Mouse (Mus musculus) CH12.LX (cell line): Measurements from ENCODE around the gene Gm10203. TPM values are rescaled to one million over a fixed set of nuclear protein-coding genes. Genes with fewer than 3 reads are reported as not detected.

Source experiments
- DNase-seq: peaks from one replicate; pipeline ENCODE4 v3.0.0-alpha.2; 2013; ENCODE audit errors: extremely low read depth
- H3K27ac ChIP-seq: 2 replicates; pipeline ENCODE4 v1.5.1; 2012; ENCODE audit warnings: low read depth, mild to moderate bottlenecking, control low read depth, moderate library complexity; ENCODE audit not compliant: insufficient read depth
- H3K27me3 ChIP-seq: replicated peaks from 2 replicates; pipeline ENCODE3; 2012; ENCODE audit warnings: inconsistent platforms
- H3K36me3 ChIP-seq, 2 experiments: replicated peaks in 1 of 2; 2 replicates each; pipeline versions ENCODE3 to v1.6.1; 2012; ENCODE audit warnings: inconsistent platforms in 1 of 2, low read length in 1 of 2, mild to moderate bottlenecking in 1 of 2, mixed read lengths in 1 of 2, moderate library complexity in 1 of 2; ENCODE audit not compliant: control insufficient read depth in 1 of 2, insufficient read depth in 1 of 2
- H3K4me1 ChIP-seq, 2 experiments: 2 replicates each; pipeline ENCODE4 v1.6.1; 2012; ENCODE audit warnings: inconsistent platforms in 1 of 2, moderate library complexity in 1 of 2; ENCODE audit not compliant: insufficient read depth in 2 of 2, control insufficient read depth in 1 of 2
- H3K4me2 ChIP-seq: 2 replicates; pipeline ENCODE4 v1.6.1; 2012; ENCODE audit warnings: low read depth, mild to moderate bottlenecking, control low read depth; ENCODE audit not compliant: poor library complexity, insufficient read depth, severe bottlenecking
- H3K4me3 ChIP-seq, 3 experiments: fragments of 150-350 bp in 1 of 3; sonication (generic) in 1 of 3; replicated peaks in 1 of 3; 2 replicates each; pipeline versions ENCODE3 to v1.5.1; 2011 to 2012; ENCODE audit warnings: low read depth in 2 of 3, low read length in 2 of 3, mild to moderate bottlenecking in 2 of 3, moderate library complexity in 2 of 3, control low read depth in 1 of 3, improper control_type of control experiment in 1 of 3, inconsistent platforms in 1 of 3, mixed read lengths in 1 of 3; ENCODE audit not compliant: poor library complexity in 1 of 3
- H3K79me2 ChIP-seq: replicated peaks from 2 replicates; pipeline ENCODE4 v1.6.1; 2012; ENCODE audit warnings: mild to moderate bottlenecking, moderate library complexity; ENCODE audit not compliant: control insufficient read depth, poor library complexity, insufficient read depth, severe bottlenecking; ENCODE audit errors: extremely low read depth
- H3K9ac ChIP-seq: 2 replicates; pipeline ENCODE4 v1.6.1; 2012; ENCODE audit warnings: low read depth, mild to moderate bottlenecking, control low read depth, moderate library complexity; ENCODE audit not compliant: insufficient read depth
- H3K9me3 ChIP-seq: replicated peaks from 2 replicates; pipeline ENCODE3; 2012; ENCODE audit warnings: low read length, inconsistent platforms, mixed read lengths
- BHLHE40 ChIP-seq: IDR thresholded peaks from 2 replicates; pipeline ENCODE4 v1.6.1; 2011; ENCODE audit warnings: mild to moderate bottlenecking, low read depth, low read length, improper control_type of control experiment
- CHD1 ChIP-seq: IDR thresholded peaks from 2 replicates; pipeline ENCODE4 v1.6.1; 2012; ENCODE audit warnings: low read depth, low read length, improper control_type of control experiment, inconsistent platforms
- CHD2 ChIP-seq: IDR thresholded peaks from 2 replicates; pipeline ENCODE4 v1.6.1; 2011; ENCODE audit warnings: low read length, improper control_type of control experiment
- E2F4 ChIP-seq: IDR thresholded peaks from 2 replicates; pipeline ENCODE4 v1.6.1; 2011; ENCODE audit warnings: low read depth, low read length, improper control_type of control experiment; ENCODE audit not compliant: insufficient replicate concordance
- ELF1 ChIP-seq: IDR thresholded peaks from 2 replicates; pipeline ENCODE4 v1.6.1; 2014; ENCODE audit warnings: low read depth, mild to moderate bottlenecking, inconsistent platforms, low read length, improper control_type of control experiment
- ETS1 ChIP-seq: conservative IDR thresholded peaks from 2 replicates; pipeline ENCODE4 v1.6.1; 2012; ENCODE audit warnings: low read depth, mild to moderate bottlenecking, inconsistent platforms, low read length, improper control_type of control experiment, moderate library complexity
- JUND ChIP-seq: conservative IDR thresholded peaks from 2 replicates; pipeline ENCODE4 v1.6.1; 2011; ENCODE audit warnings: low read depth, low read length, improper control_type of control experiment
- KAT2A ChIP-seq: IDR thresholded peaks from 2 replicates; pipeline ENCODE4 v1.6.1; 2012; ENCODE audit warnings: low read length, improper control_type of control experiment, inconsistent platforms; ENCODE audit not compliant: insufficient replicate concordance
- MAZ ChIP-seq: IDR thresholded peaks from 2 replicates; pipeline ENCODE4 v1.6.1; 2012; ENCODE audit warnings: low read depth, mild to moderate bottlenecking, inconsistent platforms, low read length, improper control_type of control experiment, moderate library complexity
- MEF2A ChIP-seq: IDR thresholded peaks from 2 replicates; pipeline ENCODE4 v1.6.1; 2014; ENCODE audit warnings: low read depth, mild to moderate bottlenecking, inconsistent platforms, low read length, improper control_type of control experiment, borderline replicate concordance
- MXI1 ChIP-seq: IDR thresholded peaks from 2 replicates; pipeline ENCODE4 v1.6.1; 2011; ENCODE audit warnings: mild to moderate bottlenecking, low read depth, low read length, improper control_type of control experiment
- PAX5 ChIP-seq: IDR thresholded peaks from 2 replicates; pipeline ENCODE4 v1.6.1; 2012; ENCODE audit warnings: low read length, inconsistent platforms, mixed read lengths
- POLR2AphosphoS2 ChIP-seq: IDR thresholded peaks from 2 replicates; pipeline ENCODE4 v1.6.1; 2011; ENCODE audit warnings: low read depth, low read length, improper control_type of control experiment
- RCOR1 ChIP-seq: conservative IDR thresholded peaks from 2 replicates; pipeline ENCODE4 v1.6.1; 2012; ENCODE audit warnings: low read depth, mild to moderate bottlenecking, inconsistent platforms, low read length, improper control_type of control experiment
- SIN3A ChIP-seq: IDR thresholded peaks from 2 replicates; pipeline ENCODE4 v1.6.1; 2012; ENCODE audit warnings: low read length, improper control_type of control experiment, inconsistent platforms
- SMC3 ChIP-seq: IDR thresholded peaks from 2 replicates; pipeline ENCODE4 v1.6.1; 2011; ENCODE audit warnings: low read depth, low read length, improper control_type of control experiment
- UBTF ChIP-seq: IDR thresholded peaks from 2 replicates; pipeline ENCODE4 v1.6.1; 2012; ENCODE audit warnings: low read depth, mild to moderate bottlenecking, inconsistent platforms, low read length, improper control_type of control experiment, moderate library complexity
- USF1 ChIP-seq: IDR thresholded peaks from 2 replicates; pipeline ENCODE4 v1.6.1; 2014; ENCODE audit warnings: low read depth, mild to moderate bottlenecking, inconsistent platforms, low read length, improper control_type of control experiment
- ZKSCAN1 ChIP-seq: IDR thresholded peaks from 2 replicates; pipeline ENCODE4 v1.6.1; 2012; ENCODE audit warnings: low read depth, inconsistent platforms, low read length, improper control_type of control experiment, borderline replicate concordance
- dilution Hi-C: fragments of 300-500 bp; cut with MboI; formaldehyde crosslinking; loops from 2 replicates; pipeline ENCODE4 v1.14.3; 2020; ENCODE audit warnings: low sequenced_read_pairs; ENCODE audit not compliant: extremely low pct_unique_long_range_greater_than_20kb, extremely low pct_ligation_motif_present
- in situ Hi-C: fragments of 300-500 bp; cut with MboI; formaldehyde crosslinking; loops from 3 replicates; pipeline ENCODE4 v1.14.3; 2019; ENCODE audit warnings: low sequenced_read_pairs, low pct_ligation_motif_present, low pct_unique_long_range_greater_than_20kb, mixed read lengths
- polyA plus RNA-seq: library from polyadenylated mRNA; unstranded; fragments of >175 nt; gene quantifications from 2 replicates; pipeline ENCODE4 v1.2.1, GENCODE M21; 2012; ENCODE audit warnings: low read depth; ENCODE audit not compliant: insufficient read length
- total RNA-seq, 2 experiments: library from RNA; depleted of rRNA; stranded (reverse); fragments of 300-350 nt in 1 of 2; fragments of >200 nt in 1 of 2; gene quantifications; 2 replicates each; pipeline ENCODE4 v1.2.3; 2012 to 2014

The Gm10203 gene
- total and polyA plus RNA-seq, 3 experiments = not detected

GRCm38 (mm10) chr6:149134391-149135150, 4.6 kb downstream of the Gm10203 start:
- no peak overlapping the region for H3K4me2 ChIP-seq
- dilution Hi-C loops = no loop called here

GRCm38 (mm10) chr6:149135631-149136030, 5.7 kb downstream of the Gm10203 start:
- H3K4me2 ChIP-seq = no peak overlapping the region
- dilution Hi-C loops = no loop called here
- H3K79me2 ChIP-seq = no peaks in the 10 kb centered on the region
- H3K36me3 ChIP-seq = no peaks in the 10 kb centered on the region
- no peak for DNase-seq
- H3K9ac ChIP-seq = no peak overlapping the region
- no peak overlapping the region for H3K4me3 ChIP-seq
- no peak for TF ChIP-seq MEF2A
- no peak for TF ChIP-seq RCOR1
- no peak for TF ChIP-seq CHD1
- TF ChIP-seq SMC3 = no peak
- TF ChIP-seq UBTF = no peak
- no peak for TF ChIP-seq PAX5
- no peak for TF ChIP-seq ELF1
- TF ChIP-seq POLR2AphosphoS2 = no peak
- no peak for TF ChIP-seq SIN3A
- TF ChIP-seq E2F4 = no peak
- no peak for TF ChIP-seq MXI1
- TF ChIP-seq KAT2A = no peak
- no peak for TF ChIP-seq USF1
- TF ChIP-seq MAZ = no peak
- no peak for TF ChIP-seq ZKSCAN1
- no peak for TF ChIP-seq ETS1
- no peak for TF ChIP-seq BHLHE40
- TF ChIP-seq JUND = no peak
- TF ChIP-seq, all 38 proteins: peak for 0
- Histone ChIP-seq H3K27me3 (no peaks in the 10 kb centered on the region), H3K4me1 (peaks cover 4 to 21% of the 10 kb centered on the region in 2 experiments; a peak in 3 of 4 replicates), H3K9me3 (peaks cover 2% of the 10 kb centered on the region), H3K27ac (no peak overlapping the region)
- in situ Hi-C loops = no loop called here

More at GRCm38 (mm10) chr6:149134391-149135150, 4.6 kb downstream of the Gm10203 start:
- Histone ChIP-seq H3K9ac (no peak overlapping the region), H3K36me3 (no peaks in the 10 kb centered on the region), H3K4me1 (peaks cover 2 to 18% of the 10 kb centered on the region in 2 experiments; a peak in 2 of 4 replicates), H3K9me3 (peaks cover 2% of the 10 kb centered on the region), H3K4me3 (no peak overlapping the region), H3K27me3 (no peaks in the 10 kb centered on the region), H3K79me2 (no peaks in the 10 kb centered on the region), H3K27ac (no peak overlapping the region)
- no peak for DNase-seq
- in situ Hi-C loops = loop anchor here (5.0 kb wide), 1 partner anchor 243 kb away; no protein-coding TSS in a partner anchor
- TF ChIP-seq E2F4 = no peak
- TF ChIP-seq CHD2 = no peak
